Comparison of ENCODE assay signal across 8 mouse cellular contexts in genomic region chr2:35557911-35558825, GRCm38 (mm10). TPM values are rescaled to one million over a fixed set of nuclear protein-coding genes. Genes with fewer than 3 reads are reported as not detected.
A peak's percentile ranks its signal among the peaks of the same experiment; 100 is the strongest.
DNase-seq lines count a peak whose midpoint lies in the region; ATAC-seq and TF ChIP-seq lines count a peak whose summit lies in the region.

TSS of gene Dab2ip (plus strand) at chr2:35558266.

- H3K79me2 ChIP-seq in myocyte (ENCODE audit: control insufficient read depth, insufficient read depth) = no peaks in the 10 kb centered on the region

- no peak within 1 kb of the TSS for H3ac ChIP-seq in myocyte (ENCODE audit: control insufficient read depth, insufficient read length)

- H3K36me3 ChIP-seq in forebrain, embryonic 11.5 days (ENCODE audit: control insufficient read depth, insufficient read depth, low read length) = no peaks in the 10 kb centered on the region
- H3K36me3 ChIP-seq in heart, embryonic 15.5 days = no peaks in the 10 kb centered on the region
- H3K36me3 ChIP-seq in myocyte (ENCODE audit: control insufficient read depth, insufficient read depth) = no peaks in the 10 kb centered on the region

- H3K9me3 ChIP-seq in forebrain, embryonic 11.5 days (ENCODE audit: control insufficient read depth, low read length) = no peaks in the 10 kb centered on the region
- H3K9me3 ChIP-seq in heart, embryonic 15.5 days (replicated peaks) = no peaks in the 10 kb centered on the region

- no peak for TF ChIP-seq POLR2A in myocyte (IDR thresholded peaks at IDR 0.05; ENCODE audit: insufficient read length, low read depth)

- no peak within 1 kb of the TSS for H3K9ac ChIP-seq in forebrain, embryonic 11.5 days (ENCODE audit: low read length)
- peak within 1 kb of the TSS; percentile 35 for H3K9ac ChIP-seq in heart, embryonic 15.5 days

- H3K27ac ChIP-seq in forebrain, embryonic 11.5 days (ENCODE audit: low read depth, low read length) = no peak within 1 kb of the TSS
- peak within 1 kb of the TSS; percentile 63 for H3K27ac ChIP-seq in heart, embryonic 15.5 days

- H3K27me3 ChIP-seq in forebrain, embryonic 11.5 days (ENCODE audit: control insufficient read depth, insufficient read depth, low read length) = no peaks in the 10 kb centered on the region
- no peaks in the 10 kb centered on the region for H3K27me3 ChIP-seq in heart, embryonic 15.5 days
- no peaks in the 10 kb centered on the region for H3K27me3 ChIP-seq in myocyte (ENCODE audit: control insufficient read depth, insufficient read depth, insufficient read length)

- no peak within 1 kb of the TSS for H3K4me2 ChIP-seq in forebrain, embryonic 11.5 days (ENCODE audit: low read depth, low read length, severe bottlenecking)
- H3K4me2 ChIP-seq in heart, embryonic 15.5 days = peak within 1 kb of the TSS; percentile 54
- H3K4me2 ChIP-seq in myocyte (ENCODE audit: low read depth) = no peak within 1 kb of the TSS

- ATAC-seq in forebrain, embryonic 11.5 days (replicated peaks; ENCODE audit: low FRiP score) = no peak
- ATAC-seq in heart, embryonic 15.5 days (replicated peaks; ENCODE audit: insufficient number of reproducible peaks, insufficient read depth, low FRiP score, low read depth) = no peak
- no peak for ATAC-seq in erythroid progenitor cell, adult 5-6 weeks (replicated peaks; ENCODE audit: low FRiP score, poor library complexity, severe bottlenecking)

- H3K4me1 ChIP-seq in forebrain, embryonic 11.5 days (replicated peaks; ENCODE audit: control insufficient read depth, insufficient read depth, low read length) = 0 out of 2 replicates have a peak, but pooled peaks cover 2% of the 10 kb centered on the region
- peaks cover 35% of the 10 kb centered on the region for H3K4me1 ChIP-seq in heart, embryonic 15.5 days (replicated peaks)

- DNase-seq in cerebellum, adult 11 months = peak; percentile 38
- no peak for DNase-seq in cerebellum, postnatal 4 days (ENCODE audit: low spot score in 2 of 2)
- no peak for DNase-seq in adrenal gland, adult 2 months
- DNase-seq in forebrain, embryonic 11.5 days (ENCODE audit: low spot score) = no peak
- peak; percentile 46 to 57 for DNase-seq in layer of hippocampus, postnatal 10 days (ENCODE audit: low spot score in 2 of 2)

- H3K4me3 ChIP-seq in forebrain, embryonic 11.5 days (ENCODE audit: low read depth, low read length) = no peak within 1 kb of the TSS
- H3K4me3 ChIP-seq in heart, embryonic 15.5 days = peak within 1 kb of the TSS; percentile 33
- H3K4me3 ChIP-seq in myocyte = no peak within 1 kb of the TSS

- WGBS in forebrain, embryonic 11.5 days = 67% methylated on average over 29 of the region's 29 CpGs
- 36% methylated on average over 29 of the region's 29 CpGs for WGBS in heart, embryonic 15.5 days

TF ChIP-seq in myocyte, 11 proteins besides CTCF, POLR2A, EP300 and RAD21:
- TF ChIP-seq MAX (IDR thresholded peaks at IDR 0.05; ENCODE audit: low read depth) (no peak), USF1 (IDR thresholded peaks at IDR 0.05; ENCODE audit: low read depth) (no peak), MYOG (IDR thresholded peaks at IDR 0.05; ENCODE audit: control insufficient read depth in 1 of 3, insufficient read depth in 1 of 3, insufficient read length in 2 of 3, low read depth in 2 of 3) (no peak), CEBPB (IDR thresholded peaks at IDR 0.05; ENCODE audit: insufficient read depth, poor library complexity, severe bottlenecking) (no peak), POLR2AphosphoS2 (IDR thresholded peaks at IDR 0.05; ENCODE audit: insufficient read length, low read depth) (no peak), SRF (IDR thresholded peaks at IDR 0.05; ENCODE audit: control insufficient read depth, insufficient read length, low read depth) (no peak), TCF12 (IDR thresholded peaks at IDR 0.05; ENCODE audit: insufficient read depth, poor library complexity, severe bottlenecking) (no peak), TCF3 (IDR thresholded peaks at IDR 0.05; ENCODE audit: insufficient read length, low read depth) (no peak), MYOD1 (IDR thresholded peaks at IDR 0.05; ENCODE audit: control insufficient read depth in 1 of 3, insufficient read length in 2 of 3, low read depth in 2 of 3) (no peak), E2F4 (IDR thresholded peaks at IDR 0.05; ENCODE audit: insufficient read depth) (no peak), REST (IDR thresholded peaks at IDR 0.05; ENCODE audit: insufficient read depth, insufficient read length) (no peak)

RNA-seq across cellular contexts. Expression of gene Dab2ip, which starts in this region (rescaled TPM):
- 10 to 100 TPM; 69.4 to 82.3 TPM for total RNA-seq in adrenal gland, adult 2 months (2021)
- polyA plus RNA-seq in adrenal gland, adult 2 months (2012; rRNA removed) = 191 and 192 TPM in 2 replicates
- 51.5 and 52.2 TPM in 2 replicates for polyA plus RNA-seq in forebrain, embryonic 11.5 days (2014; fragmentation: Nextera tagmentation; extraction: Ambion mirVana)
- 44.0 and 46.9 TPM in 2 replicates for polyA plus RNA-seq in heart, embryonic 15.5 days (2015; fragmentation: Nextera tagmentation; extraction: Ambion mirVana)
- 100 to 1,000 TPM; 130 TPM for total RNA-seq in layer of hippocampus, postnatal 10 days (2021)
- 46.9 TPM for polyA plus RNA-seq in myocyte (2012; fragmentation: generic; extraction: Trizol)
- not detected in 2 replicates for total RNA-seq in erythroid progenitor cell, adult 5-6 weeks (2015; ENCODE audit: low replicate concordance)
- total RNA-seq in erythroid progenitor cell, adult 5-6 weeks (2017; ENCODE audit: low replicate concordance) = 0.15 and 1.2 TPM in 2 replicates

Comparison
In these comparisons a context has a peak if more than half of its experiments do, and no peak if none do; other contexts are left out.
1. RNA of gene Dab2ip (total RNA-seq): 130 TPM in layer of hippocampus, postnatal 10 days and 69.4 to 82.3 TPM in adrenal gland, adult 2 months; 0.15 to 1.2 TPM in erythroid progenitor cell, adult 5-6 weeks; every median in the first group is over 10 times any median in the second.
2. DNase-seq: peak in cerebellum, adult 11 months (single experiment) and layer of hippocampus, postnatal 10 days (2 of 2); none in cerebellum, postnatal 4 days (0 of 2), adrenal gland, adult 2 months (single experiment) and forebrain, embryonic 11.5 days (single experiment).